In the genomic region with DNA sequence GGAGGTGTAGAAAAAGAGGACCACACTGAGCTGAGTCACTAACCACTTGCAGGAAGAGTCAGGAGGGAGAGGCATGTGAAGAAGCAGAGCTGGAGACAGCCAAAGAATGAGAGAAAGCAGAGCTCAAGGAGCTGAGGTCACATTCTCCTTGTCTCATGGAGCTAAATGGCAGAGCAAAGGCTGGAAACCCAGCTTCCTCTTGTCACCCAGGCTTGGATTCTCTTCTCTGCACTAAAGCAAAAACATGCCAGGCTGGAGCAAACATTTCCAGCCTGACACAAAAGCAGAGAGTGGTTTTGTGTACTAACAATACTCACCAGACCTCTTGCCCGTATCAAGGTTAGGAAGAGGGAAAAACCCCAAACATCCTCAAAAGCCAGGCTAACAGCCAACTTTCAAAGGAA, we compare ENCODE assay signal across 11 mouse cellular contexts.
DNase-seq lines count a peak whose midpoint lies in the region; ATAC-seq and TF ChIP-seq lines count a peak whose summit lies in the region.
"Had no signal": no experiment of that assay in that cellular context is flagged by ENCODE, and none has a peak within 500 bp of the region (broad histone marks: within the 10 kb centered on the region; RNA-seq: fewer than 3 reads in every experiment).

No protein-coding gene starts in this region.

- ATAC-seq in intestine, embryonic 14.5 days (replicated peaks; ENCODE audit: low FRiP score, low TSS enrichment, low read depth), result no peak
- no peak for ATAC-seq in intestine, postnatal 0 days
- peak; percentile 52 for ATAC-seq in heart, embryonic 11.5 days (replicated peaks; ENCODE audit: insufficient number of reproducible peaks, low FRiP score, low TSS enrichment)
- no peak for ATAC-seq in kidney, embryonic 15.5 days (replicated peaks; ENCODE audit: low FRiP score)
- ATAC-seq in forebrain, embryonic 15.5 days (replicated peaks), result no peak
- ATAC-seq: inflammation-experienced regulatory T-cells, adult 6 months had no signal

- H3K27ac ChIP-seq in intestine, embryonic 14.5 days (ENCODE audit: low read depth), result 0 out of 2 replicates have a peak overlapping the region, but pooled peaks have one; percentile 20
- H3K27ac ChIP-seq in intestine, postnatal 0 days (ENCODE audit: low read depth, low read length), result no peak overlapping the region
- H3K27ac ChIP-seq in heart, embryonic 11.5 days (ENCODE audit: low read depth, low read length), result peak overlapping the region; percentile 73
- peak overlapping the region; percentile 78 for H3K27ac ChIP-seq in kidney, embryonic 15.5 days
- H3K27ac ChIP-seq in forebrain, embryonic 15.5 days (replicated peaks), result no peak overlapping the region
- H3K27ac ChIP-seq: limb, embryonic 13.5 days had no signal

- no peaks in the 10 kb centered on the region for H3K36me3 ChIP-seq in intestine, embryonic 14.5 days (ENCODE audit: control insufficient read depth, insufficient read depth, low read length)
- no peaks in the 10 kb centered on the region for H3K36me3 ChIP-seq in intestine, postnatal 0 days (ENCODE audit: control insufficient read depth, insufficient read depth)
- H3K36me3 ChIP-seq in heart, embryonic 11.5 days (ENCODE audit: control insufficient read depth, insufficient read depth, low read length), result no peaks in the 10 kb centered on the region
- H3K36me3 ChIP-seq in kidney, embryonic 15.5 days, result no peaks in the 10 kb centered on the region
- H3K36me3 ChIP-seq in forebrain, embryonic 15.5 days, result no peaks in the 10 kb centered on the region
- H3K36me3 ChIP-seq: limb, embryonic 13.5 days had no signal

- no peak for TF ChIP-seq CTCF in intestine, postnatal 0 days (IDR thresholded peaks at IDR 0.05; ENCODE audit: low read depth)

- no peak overlapping the region for H3K4me3 ChIP-seq in intestine, embryonic 14.5 days (ENCODE audit: low read depth, low read length)
- no peak overlapping the region for H3K4me3 ChIP-seq in intestine, postnatal 0 days (ENCODE audit: low read depth, low read length)
- no peak overlapping the region for H3K4me3 ChIP-seq in heart, embryonic 11.5 days (ENCODE audit: low read depth, low read length)
- H3K4me3 ChIP-seq in kidney, embryonic 15.5 days (replicated peaks), result no peak overlapping the region
- no peak overlapping the region for H3K4me3 ChIP-seq in forebrain, embryonic 15.5 days
- H3K4me3 ChIP-seq: limb, embryonic 13.5 days had no signal

- H3K4me2 ChIP-seq in intestine, embryonic 14.5 days (ENCODE audit: low read length), result no peak overlapping the region
- H3K4me2 ChIP-seq in intestine, postnatal 0 days (replicated peaks; ENCODE audit: low read depth), result no peak overlapping the region
- H3K4me2 ChIP-seq in heart, embryonic 11.5 days, result no peak overlapping the region
- no peak overlapping the region for H3K4me2 ChIP-seq in kidney, embryonic 15.5 days
- H3K4me2 ChIP-seq in forebrain, embryonic 15.5 days (replicated peaks), result no peak overlapping the region
- H3K4me2 ChIP-seq: limb, embryonic 13.5 days had no signal

- no peaks in the 10 kb centered on the region; the same call in 1 of the 2 replicates for H3K4me1 ChIP-seq in intestine, embryonic 14.5 days (replicated peaks; ENCODE audit: control insufficient read depth, insufficient read depth, low read length)
- H3K4me1 ChIP-seq in intestine, postnatal 0 days (replicated peaks; ENCODE audit: control insufficient read depth, insufficient read depth, low read length), result no peaks in the 10 kb centered on the region
- no peaks in the 10 kb centered on the region for H3K4me1 ChIP-seq in heart, embryonic 11.5 days (ENCODE audit: control insufficient read depth, insufficient read depth, low read length)
- no peaks in the 10 kb centered on the region for H3K4me1 ChIP-seq in kidney, embryonic 15.5 days
- H3K4me1 ChIP-seq in forebrain, embryonic 15.5 days, result no peaks in the 10 kb centered on the region
- H3K4me1 ChIP-seq: limb, embryonic 13.5 days had no signal

- 33% methylated on average over 1 of the region's 1 CpGs for WGBS in intestine, embryonic 14.5 days
- WGBS in intestine, postnatal 0 days, result 37% methylated on average over 1 of the region's 1 CpGs
- WGBS in heart, embryonic 11.5 days (ENCODE audit: insufficient replicate concordance), result 65% methylated on average over 1 of the region's 1 CpGs
- WGBS in kidney, embryonic 15.5 days, result 58% methylated on average over 1 of the region's 1 CpGs
- 32% methylated on average over 1 of the region's 1 CpGs for WGBS in forebrain, embryonic 15.5 days

- H3K9ac ChIP-seq in intestine, embryonic 14.5 days (ENCODE audit: low read length), result no peak overlapping the region
- no peak overlapping the region for H3K9ac ChIP-seq in intestine, postnatal 0 days (ENCODE audit: low read depth, low read length)
- H3K9ac ChIP-seq in heart, embryonic 11.5 days (ENCODE audit: low read depth, low read length), result no peak overlapping the region
- no peak overlapping the region for H3K9ac ChIP-seq in kidney, embryonic 15.5 days
- H3K9ac ChIP-seq in forebrain, embryonic 15.5 days (replicated peaks), result no peak overlapping the region
- H3K9ac ChIP-seq: limb, embryonic 13.5 days had no signal

- H3K9me3 ChIP-seq in intestine, embryonic 14.5 days (ENCODE audit: control insufficient read depth, low read length), result no peaks in the 10 kb centered on the region
- H3K9me3 ChIP-seq in intestine, postnatal 0 days (ENCODE audit: control insufficient read depth), result no peaks in the 10 kb centered on the region
- H3K9me3 ChIP-seq in heart, embryonic 11.5 days (replicated peaks; ENCODE audit: control insufficient read depth, low read length), result no peaks in the 10 kb centered on the region
- H3K9me3 ChIP-seq in kidney, embryonic 15.5 days (replicated peaks), result no peaks in the 10 kb centered on the region
- no peaks in the 10 kb centered on the region for H3K9me3 ChIP-seq in forebrain, embryonic 15.5 days
- H3K9me3 ChIP-seq: limb, embryonic 13.5 days had no signal

- no peaks in the 10 kb centered on the region for H3K27me3 ChIP-seq in intestine, embryonic 14.5 days (replicated peaks; ENCODE audit: control insufficient read depth, insufficient read depth, low read length)
- H3K27me3 ChIP-seq in intestine, postnatal 0 days (replicated peaks; ENCODE audit: control insufficient read depth, insufficient read depth, low read length), result no peaks in the 10 kb centered on the region
- no peaks in the 10 kb centered on the region for H3K27me3 ChIP-seq in heart, embryonic 11.5 days (ENCODE audit: control insufficient read depth, insufficient read depth, low read length)
- no peaks in the 10 kb centered on the region for H3K27me3 ChIP-seq in kidney, embryonic 15.5 days
- H3K27me3 ChIP-seq in forebrain, embryonic 15.5 days, result no peaks in the 10 kb centered on the region
- H3K27me3 ChIP-seq: limb, embryonic 13.5 days had no signal

- no peak for DNase-seq in intestine, embryonic 14.5 days (ENCODE audit: low spot score)
- peak; percentile 59 for DNase-seq in lung, postnatal 25 days (ENCODE audit: low spot score)
- no peak for DNase-seq in right cerebral cortex, postnatal 36 days (ENCODE audit: low spot score in 2 of 2)
- DNase-seq in ovary, postnatal 14 days (ENCODE audit: low spot score), result no peak
- DNase-seq: cerebellum, adult 18-20 months had no signal

Comparison
In these comparisons a context has a peak if more than half of its experiments do, and no peak if none do; other contexts are left out.
1. H3K27ac ChIP-seq: peak in intestine, embryonic 14.5 days (single experiment), heart, embryonic 11.5 days (single experiment) and kidney, embryonic 15.5 days (single experiment); none in intestine, postnatal 0 days (single experiment) and forebrain, embryonic 15.5 days (single experiment).